Mouse (Mus musculus): ENCODE data around the gene Il18rap. TPM values are rescaled to one million over a fixed set of nuclear protein-coding genes. Genes with fewer than 3 reads are reported as not detected.
"Not testable (repeated sequence)": the region's sequence is repeated elsewhere in the genome, so short reads cannot be mapped to it uniquely, and the experiment has no call there.

Gene Il18rap
- polyA plus RNA-seq, 1 experiment from 2014 or later = not detected

GRCm38 (mm10) chr1:40599661-40600060, 84.5 kb downstream of the Il18rap start:
- not testable (repeated sequence) for H3K4me2 ChIP-seq (ENCODE audit: low read length); ATAC-seq (ENCODE audit: insufficient number of reproducible peaks, insufficient read depth, low FRiP score, low read depth); H3K9ac ChIP-seq (ENCODE audit: low read length); H3K27ac ChIP-seq (replicated peaks in 1 of 2; ENCODE audit: control insufficient read depth in 1 of 2, insufficient read depth in 1 of 2, low read depth in 2 of 2, low read length in 2 of 2); H3K9me3 ChIP-seq (ENCODE audit: control insufficient read depth, low read length); H3K27me3 ChIP-seq (ENCODE audit: control insufficient read depth, insufficient read depth, low read length); H3K36me3 ChIP-seq (ENCODE audit: control insufficient read depth, insufficient read depth, low read length); H3K4me1 ChIP-seq (ENCODE audit: control insufficient read depth in 2 of 2, insufficient read depth in 2 of 2, low read length in 2 of 2); H3K4me3 ChIP-seq (ENCODE audit: control insufficient read depth in 1 of 2, insufficient read depth in 1 of 2, low read depth in 1 of 2, low read length in 2 of 2)
- 82% methylated on average over 9 of the region's 9 CpGs for WGBS

- WGBS = 69% methylated on average over 25 of the region's 25 CpGs
- no peak overlapping the region for H3K27ac ChIP-seq (replicated peaks in 1 of 2; ENCODE audit: control insufficient read depth in 1 of 2, insufficient read depth in 1 of 2, low read depth in 2 of 2, low read length in 2 of 2)
- no peak overlapping the region for H3K4me3 ChIP-seq (ENCODE audit: control insufficient read depth in 1 of 2, insufficient read depth in 1 of 2, low read depth in 1 of 2, low read length in 2 of 2)
- H3K36me3 ChIP-seq (ENCODE audit: control insufficient read depth, insufficient read depth, low read length) = no peaks in the 10 kb centered on the region
- H3K9ac ChIP-seq (ENCODE audit: low read length) = no peak overlapping the region
- ATAC-seq (ENCODE audit: insufficient number of reproducible peaks, insufficient read depth, low FRiP score, low read depth) = no peak
- no peaks in the 10 kb centered on the region for H3K4me1 ChIP-seq (ENCODE audit: control insufficient read depth in 2 of 2, insufficient read depth in 2 of 2, low read length in 2 of 2)
- no peaks in the 10 kb centered on the region for H3K9me3 ChIP-seq (ENCODE audit: control insufficient read depth, low read length)
- no peaks in the 10 kb centered on the region for H3K27me3 ChIP-seq (ENCODE audit: control insufficient read depth, insufficient read depth, low read length)
- H3K4me2 ChIP-seq (ENCODE audit: low read length) = peak overlapping the region; percentile 7; the same call in 1 of the 2 replicates
Measured at GRCm38 (mm10) chr1:40600394-40601327, 85.5 kb downstream of the Il18rap start.

Other genes starting within 250 kb of the Il18rap start
- 2.6 and 3.9 TPM in 2 replicates for gene Il1rl2, start 190.8 kb upstream of the Il18rap start, polyA plus RNA-seq (2014; fragmentation: Nextera tagmentation; extraction: Ambion mirVana)
- 0.62 and 0.81 TPM in 2 replicates for gene Il1rl1, start 85.8 kb upstream of the Il18rap start, polyA plus RNA-seq (2014; fragmentation: Nextera tagmentation; extraction: Ambion mirVana)
- 0.11 TPM in 1 of 2 replicates, not detected in the other for gene Il18r1, start 49.8 kb upstream of the Il18rap start, polyA plus RNA-seq (2014; fragmentation: Nextera tagmentation; extraction: Ambion mirVana)
- not detected in 2 replicates for gene Slc9a4, start 64.7 kb downstream of the Il18rap start, polyA plus RNA-seq (2014; fragmentation: Nextera tagmentation; extraction: Ambion mirVana)
- 0.27 and 0.41 TPM in 2 replicates for gene Slc9a2, start 165.2 kb downstream of the Il18rap start, polyA plus RNA-seq (2014; fragmentation: Nextera tagmentation; extraction: Ambion mirVana)